Mouse (Mus musculus) gastrocnemius, postnatal 10 days (tissue): ENCODE data around the gene Zfp362. TPM values are rescaled to one million over a fixed set of nuclear protein-coding genes. Genes with fewer than 3 reads are reported as not detected.
A peak's percentile ranks its signal among the peaks of the same experiment; 100 is the strongest.

Source experiments
- DNase-seq: peaks from one replicate; pipeline ENCODE4 v3.0.0; 2021; ENCODE audit warnings: mixed read lengths
- total RNA-seq, 2 experiments: library from RNA; stranded (reverse); gene quantifications; 2 replicates each; pipeline ENCODE4 v1.2.3; 2021

The Zfp362 gene
- total RNA-seq, 2 experiments from 2014 or later, result 18.0 to 18.8 TPM

- DNase-seq, result no peak
Measured at GRCm38 (mm10) chr4:128729709-128730037, 76.2 kb downstream of the Zfp362 start.

GRCm38 (mm10) chr4:128729033-128729708, 76.7 kb downstream of the Zfp362 start:
- DNase-seq, result no peak

GRCm38 (mm10) chr4:128728431-128728851, 77.4 kb downstream of the Zfp362 start:
- DNase-seq, result no peak

DNA sequence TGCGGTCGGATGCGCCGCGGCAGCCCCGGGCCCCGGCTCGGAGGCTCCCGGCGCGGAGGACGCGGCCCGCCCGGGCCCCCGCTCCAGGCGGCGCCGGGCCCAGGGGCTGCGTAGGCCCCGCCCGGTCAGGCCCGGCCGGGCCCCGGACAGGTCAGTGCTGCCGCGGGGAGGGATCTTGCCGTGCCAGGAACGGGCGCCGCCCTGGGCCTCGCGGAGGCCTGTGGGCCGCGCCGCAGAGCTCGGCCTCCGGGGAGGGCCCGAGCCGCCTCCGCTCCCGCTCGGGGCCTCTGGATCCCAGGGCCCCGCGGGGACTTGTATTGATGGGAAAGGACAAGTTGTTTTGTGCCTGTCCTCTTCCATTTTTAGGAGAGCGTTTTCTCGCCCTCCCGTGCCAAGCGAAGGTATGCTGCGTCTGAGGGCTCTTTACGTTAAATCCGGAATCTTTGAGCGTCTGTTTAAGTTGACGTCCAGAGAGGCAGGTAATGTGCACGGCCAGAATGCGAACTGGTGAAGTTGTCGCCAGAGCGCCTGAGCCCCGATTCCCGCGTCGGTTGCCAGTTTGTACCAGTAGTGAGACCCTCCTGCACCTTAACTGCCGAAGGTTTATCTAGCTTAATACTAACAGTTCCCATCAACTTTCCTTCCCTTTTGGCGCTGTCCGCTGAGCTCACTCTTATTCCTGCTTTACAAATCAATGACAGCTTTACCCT, 78.0 kb downstream of the Zfp362 start:
- DNase-seq, result peak; percentile 71

- DNase-seq, result peak; percentile 85
Measured at GRCm38 (mm10) chr4:128727019-128727720, 78.7 kb downstream of the Zfp362 start.

DNA sequence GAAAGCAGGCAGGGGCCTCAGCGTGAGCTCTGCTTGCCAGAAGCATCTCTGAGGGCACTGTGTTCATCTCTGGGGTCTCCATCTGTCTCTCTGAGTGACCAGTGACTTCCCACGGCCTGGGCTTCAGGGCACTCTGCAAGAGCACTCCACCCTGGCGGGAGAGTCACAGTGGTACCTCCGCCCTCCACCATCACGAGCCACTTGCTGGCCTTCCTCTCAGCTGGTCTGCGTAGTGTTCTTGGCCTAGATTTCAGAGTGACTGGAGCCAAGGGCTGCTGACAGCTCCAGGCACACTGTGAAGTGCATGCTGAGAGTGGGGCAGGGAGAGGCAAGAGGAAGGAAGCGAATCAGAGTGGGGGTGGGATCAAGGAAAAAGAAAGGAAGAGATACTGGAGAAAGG, 81.8 kb downstream of the Zfp362 start:
- no peak for DNase-seq

DNA sequence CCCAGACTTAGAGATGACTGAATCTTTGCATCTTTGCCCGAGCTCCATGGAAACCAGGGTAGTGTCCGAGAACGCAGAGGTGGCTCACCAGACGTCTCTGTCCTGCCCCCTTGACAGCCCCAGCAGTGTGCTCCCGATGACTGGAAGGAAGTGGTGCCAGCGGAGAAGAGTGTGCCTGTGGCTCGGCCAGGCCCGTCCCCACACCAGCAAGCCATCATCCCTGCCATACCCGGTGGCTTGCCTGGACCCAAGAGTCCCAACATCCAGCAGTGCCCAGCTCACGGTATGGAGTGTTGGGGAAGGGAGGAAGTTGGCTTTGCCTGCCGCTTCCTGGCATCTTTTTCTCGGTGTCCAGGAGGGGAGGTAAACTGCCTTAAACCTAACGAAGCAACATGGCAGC, 82.4 kb downstream of the Zfp362 start:
- DNase-seq, result no peak

Other genes with a start within 250 kb of the Zfp362 start
- 1 to 10 TPM; 3.1 to 3.4 TPM for gene Zscan20, start 195.9 kb downstream of the Zfp362 start, total RNA-seq
- under 1 TPM; 0.16 TPM for gene Tlr12, start 187.4 kb downstream of the Zfp362 start, total RNA-seq
- gene Phc2, start 151.3 kb downstream of the Zfp362 start, total RNA-seq, result 10 to 100 TPM; 29.8 to 36.7 TPM
- under 1 TPM in 1 of 2 experiments, not detected in 1; 0.12 TPM for gene A3galt2, start 50.7 kb downstream of the Zfp362 start, total RNA-seq
- 1 to 10 TPM; 1.7 to 2.3 TPM for gene Trim62, start 77.5 kb upstream of the Zfp362 start, total RNA-seq
- gene Azin2, start 156.4 kb upstream of the Zfp362 start, total RNA-seq, result 1 to 10 TPM; 3.2 to 3.9 TPM
- 10 to 100 TPM; 47.7 to 55.3 TPM for gene Ak2, start 185.9 kb upstream of the Zfp362 start, total RNA-seq